Mouse (Mus musculus): ENCODE measurements at regions not wholly inside any gene's neighbourhood (a gene's known extent, or its start where the extent isn't known, plus 50 kb on each side); places are given as distances from the start of the nearest gene placed in this dataset.
A peak's percentile ranks its signal among the peaks of the same experiment; 100 is the strongest.

- no peak for DNase-seq (ENCODE audit: low spot score in 2 of 2)
These were observed 163.2 kb upstream of the Jun start for GRCm38 (mm10) chr4:95215187-95215586.

- DNase-seq (ENCODE audit: low spot score in 2 of 2) = no peak
These were observed 178.4 kb upstream of the Jun start for GRCm38 (mm10) chr4:95230461-95230860.

GRCm38 (mm10) chr4:95233034-95233433 lies 181.0 kb upstream of the Jun start:
- no peak for DNase-seq (ENCODE audit: low spot score in 2 of 2)

- peak in 1 of 2 experiments; percentile 41 for DNase-seq (ENCODE audit: low spot score in 2 of 2)
These were observed 182.1 kb upstream of the Jun start for GRCm38 (mm10) chr4:95234030-95234555.

GRCm38 (mm10) chr4:95247977-95248376 lies 196.0 kb upstream of the Jun start:
- no peak for DNase-seq (ENCODE audit: low spot score in 2 of 2)

GRCm38 (mm10) chr4:95249031-95249430 lies 197.0 kb upstream of the Jun start:
- no peak for DNase-seq (ENCODE audit: low spot score in 2 of 2)

GRCm38 (mm10) chr4:95250083-95250482 lies 198.1 kb upstream of the Jun start:
- no peak for DNase-seq (ENCODE audit: low spot score in 2 of 2)

GRCm38 (mm10) chr4:95269766-95270165 lies 217.7 kb upstream of the Jun start:
- DNase-seq (ENCODE audit: low spot score in 2 of 2) = no peak

GRCm38 (mm10) chr4:95270389-95270788 lies 218.4 kb upstream of the Jun start:
- no peak for DNase-seq (ENCODE audit: low spot score in 2 of 2)

- no peak for DNase-seq (ENCODE audit: low spot score in 2 of 2)
These were observed 224.2 kb upstream of the Jun start for GRCm38 (mm10) chr4:95276231-95276630.

- DNase-seq (ENCODE audit: low spot score in 2 of 2) = peak in 1 of 2 experiments; percentile 9
These were observed 226.1 kb upstream of the Jun start for GRCm38 (mm10) chr4:95277989-95278713.

- peak in 1 of 2 experiments; percentile 47 for DNase-seq (ENCODE audit: low spot score in 2 of 2)
These were observed 226.7 kb upstream of the Jun start for GRCm38 (mm10) chr4:95278714-95279095.

GRCm38 (mm10) chr4:95279200-95279599 lies 227.2 kb upstream of the Jun start:
- no peak for DNase-seq (ENCODE audit: low spot score in 2 of 2)

- no peak for DNase-seq (ENCODE audit: low spot score in 2 of 2)
These were observed 230.1 kb upstream of the Jun start for GRCm38 (mm10) chr4:95282083-95282482.

- no peak for DNase-seq (ENCODE audit: low spot score in 2 of 2)
These were observed 231.8 kb upstream of the Jun start for GRCm38 (mm10) chr4:95283789-95284188.

GRCm38 (mm10) chr4:95284192-95284591 lies 232.2 kb upstream of the Jun start:
- DNase-seq (ENCODE audit: low spot score in 2 of 2) = no peak

GRCm38 (mm10) chr4:95284696-95285095 lies 232.7 kb upstream of the Jun start:
- no peak for DNase-seq (ENCODE audit: low spot score in 2 of 2)

- DNase-seq (ENCODE audit: low spot score in 2 of 2) = no peak
These were observed 238.3 kb upstream of the Jun start for GRCm38 (mm10) chr4:95290321-95290720.

- DNase-seq (ENCODE audit: low spot score in 2 of 2) = no peak
These were observed 242.1 kb upstream of the Jun start for GRCm38 (mm10) chr4:95294110-95294509.

GRCm38 (mm10) chr4:95301907-95302306 lies 249.9 kb upstream of the Jun start:
- no peak for DNase-seq (ENCODE audit: low spot score in 2 of 2)

- DNase-seq (ENCODE audit: low spot score in 2 of 2) = no peak
These were observed 251.3 kb upstream of the Jun start for GRCm38 (mm10) chr4:95303337-95303736.

- DNase-seq (ENCODE audit: low spot score in 2 of 2) = no peak
These were observed 252.0 kb upstream of the Jun start for GRCm38 (mm10) chr4:95304006-95304405.

- DNase-seq (ENCODE audit: low spot score in 2 of 2) = no peak
These were observed 250.2 kb upstream of the Fggy start for GRCm38 (mm10) chr4:95307134-95307533.

- DNase-seq (ENCODE audit: low spot score in 2 of 2) = no peak
These were observed 248.8 kb upstream of the Fggy start for GRCm38 (mm10) chr4:95308469-95308895.
